Mouse (Mus musculus): Measurements from ENCODE around the gene Myo1h. TPM values are rescaled to one million over a fixed set of nuclear protein-coding genes. Genes with fewer than 3 reads are reported as not detected.

Myo1h gene
- under 1 TPM; 0.23 to 0.64 TPM for total RNA-seq (2021)
- long read RNA-seq, experiment 1 = 0 reads
- long read RNA-seq, experiment 2, partial matches to known transcripts = 0 of 1 reads
- long read RNA-seq, experiment 2, other reads (novel, unspliced or antisense) = 1 of 1 reads

DNA sequence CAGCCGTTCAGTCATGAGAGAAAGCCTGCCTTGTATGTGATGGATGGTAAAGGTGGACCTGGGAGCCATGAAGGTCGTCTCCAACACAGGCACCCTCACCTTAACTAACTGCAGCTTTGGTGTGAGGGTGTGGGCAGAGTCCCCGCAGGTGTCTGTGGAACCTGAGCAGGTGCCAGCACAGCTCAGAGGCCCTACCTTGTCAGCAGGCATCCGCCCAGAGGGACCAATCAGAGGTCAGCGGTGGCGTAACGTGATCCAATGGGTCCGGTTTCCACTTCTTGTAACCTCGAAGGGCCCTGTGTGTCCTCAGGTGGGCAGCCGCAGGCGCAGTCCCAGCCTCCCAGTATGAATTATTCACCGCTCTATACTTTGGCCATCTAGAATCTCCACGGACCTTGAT, at the start of gene Myo1h:
Gene Myo1h, plus strand, starts transcription at position 293 of the 400 bp plus-strand sequence.
- DNase-seq (ENCODE audit: low spot score in 2 of 2) = no peak

DNA sequence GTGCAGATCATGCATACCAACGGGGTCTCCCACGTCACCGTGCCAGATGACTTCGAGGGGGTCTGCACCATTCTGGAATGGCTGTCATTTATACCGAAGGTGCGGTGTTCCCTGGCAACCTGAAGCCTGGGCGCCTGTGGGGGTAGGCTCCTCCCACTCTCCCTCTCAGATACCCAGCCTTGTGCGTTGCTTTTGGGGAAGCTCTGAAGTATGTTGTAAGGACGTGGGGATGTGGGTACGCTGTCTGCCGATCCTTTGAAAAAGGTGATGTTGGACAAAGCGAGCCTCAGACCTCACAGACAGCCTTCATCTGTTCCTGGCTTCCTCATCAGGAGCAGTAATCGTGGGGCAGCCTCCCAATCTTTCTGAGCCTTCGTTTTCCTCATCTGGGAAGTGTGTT, 49.2 kb upstream of the Myo1h start:
- DNase-seq (ENCODE audit: low spot score in 2 of 2) = no peak

DNA sequence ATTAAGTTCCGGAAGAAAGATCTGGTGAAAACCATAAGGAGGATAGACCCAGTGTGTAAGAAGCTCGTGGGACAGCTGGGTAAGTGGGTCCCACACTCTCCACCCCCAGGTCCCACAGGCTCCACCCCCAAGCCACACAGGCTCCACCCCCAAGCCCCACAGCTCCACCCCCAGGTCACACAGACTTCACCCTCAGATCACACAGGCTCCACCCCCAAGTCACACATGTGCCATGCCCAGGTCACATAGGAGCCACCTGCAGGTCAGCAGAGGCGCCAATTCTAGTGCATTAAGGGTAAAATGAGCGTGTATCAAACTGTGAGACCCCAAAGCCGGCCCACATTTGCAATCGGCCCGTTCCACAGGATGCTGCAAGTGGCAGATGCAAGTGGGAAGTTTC, 42.5 kb upstream of the Myo1h start:
- DNase-seq (ENCODE audit: low spot score in 2 of 2) = no peak

DNA sequence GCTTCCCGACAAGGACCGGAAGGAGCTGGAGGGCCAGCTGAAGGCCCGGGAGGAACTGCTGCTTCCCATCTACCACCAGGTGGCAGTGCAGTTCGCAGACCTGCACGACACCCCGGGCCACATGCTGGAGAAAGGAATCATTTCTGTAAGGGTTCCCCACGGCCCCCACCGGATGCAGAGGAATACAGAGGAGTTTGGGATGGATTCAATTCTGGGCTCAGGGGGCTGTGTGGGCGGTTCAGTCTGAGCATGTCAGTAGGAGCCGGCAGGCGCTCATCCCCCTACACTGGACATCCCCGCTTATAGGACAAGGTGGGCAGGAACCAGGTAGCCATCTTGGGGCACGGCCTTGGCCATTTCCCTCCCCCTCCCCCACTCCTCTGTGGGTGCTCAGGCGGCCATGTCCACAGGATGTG, 40.8 kb upstream of the Myo1h start:
- DNase-seq (ENCODE audit: low spot score in 2 of 2) = peak; percentile 63 to 68

DNA sequence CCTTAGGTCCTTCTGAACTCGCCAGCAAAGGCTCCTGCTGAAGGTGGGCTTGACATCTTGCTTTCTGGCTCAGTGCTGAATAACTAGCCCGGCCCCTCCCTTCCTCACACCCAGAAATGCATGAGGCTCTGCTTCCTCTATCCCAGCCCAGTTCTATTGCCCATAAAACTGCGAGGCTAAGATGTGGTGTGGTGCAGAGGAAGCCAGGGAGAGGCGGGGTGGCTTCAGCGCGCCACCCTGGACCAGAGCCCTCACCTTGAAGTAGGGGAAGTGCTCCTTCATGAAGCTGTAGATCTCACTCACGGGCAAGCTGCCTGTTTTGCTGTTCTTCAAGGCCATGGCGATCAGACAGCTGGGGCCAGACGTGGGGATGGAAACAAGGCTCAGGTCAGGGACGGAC, 29.5 kb upstream of the Myo1h start:
- no peak for DNase-seq (ENCODE audit: low spot score in 2 of 2)

DNA sequence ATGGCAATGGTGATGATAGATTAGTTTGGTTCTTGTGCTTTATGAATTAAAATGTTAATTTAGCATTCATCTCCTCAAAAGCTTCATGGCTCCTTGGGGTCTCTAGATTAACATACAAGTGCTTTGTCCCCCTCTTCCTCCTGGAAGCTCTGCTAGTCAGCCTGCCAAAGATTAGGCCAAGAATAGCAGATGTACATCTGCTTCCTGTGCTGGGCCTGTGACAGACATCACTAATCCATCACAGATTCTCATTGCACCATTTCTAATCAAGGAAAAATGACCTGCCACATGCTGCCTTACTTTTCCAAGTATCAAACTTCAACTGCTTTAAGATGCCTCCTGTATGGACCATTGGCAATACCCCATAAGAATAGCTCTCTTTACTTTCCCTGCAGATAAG, 27.5 kb upstream of the Myo1h start:
- DNase-seq (ENCODE audit: low spot score in 2 of 2) = no peak

DNA sequence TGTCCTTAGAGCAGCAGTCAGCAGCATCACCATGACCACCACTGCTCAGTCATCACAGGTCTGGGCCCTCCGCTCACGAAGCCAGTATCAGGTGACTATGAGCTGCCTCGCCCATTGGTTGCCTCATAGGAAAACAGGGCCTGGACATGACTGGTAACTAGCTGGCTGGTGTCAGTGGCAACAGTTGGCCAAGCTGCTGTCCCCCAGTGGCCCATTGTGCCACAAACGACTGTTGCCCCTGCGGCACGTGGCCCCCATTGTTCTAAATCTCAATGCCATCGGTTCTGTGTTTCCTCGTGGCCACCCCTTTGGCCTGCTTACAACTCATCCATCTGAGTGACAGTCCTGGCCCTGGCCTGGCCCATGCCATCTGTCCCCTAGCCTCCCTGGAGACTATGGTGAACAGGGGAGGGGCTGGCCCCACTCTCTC, 24.9 kb upstream of the Myo1h start:
- DNase-seq (ENCODE audit: low spot score in 2 of 2) = no peak

DNA sequence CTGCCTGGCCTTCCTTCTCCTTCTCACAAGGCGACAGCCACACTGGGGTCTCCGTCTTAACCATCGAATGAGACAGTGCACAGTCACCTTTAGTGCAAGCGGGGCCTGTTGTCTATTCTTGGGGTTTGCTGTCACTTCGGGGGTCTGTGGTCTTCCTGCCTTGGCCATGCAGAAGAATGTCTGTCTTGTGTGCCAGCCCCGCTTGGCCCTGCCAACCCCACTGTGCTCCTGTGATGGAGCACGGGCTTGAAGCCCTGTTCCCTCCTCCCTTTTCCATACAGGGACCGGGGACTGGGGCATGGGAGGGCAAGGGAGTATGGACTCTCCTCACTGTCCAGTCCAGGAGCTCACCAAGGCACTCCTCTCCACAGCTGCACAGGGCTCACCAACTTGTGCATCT, 24.2 kb upstream of the Myo1h start:
- no peak for DNase-seq (ENCODE audit: low spot score in 2 of 2)

DNA sequence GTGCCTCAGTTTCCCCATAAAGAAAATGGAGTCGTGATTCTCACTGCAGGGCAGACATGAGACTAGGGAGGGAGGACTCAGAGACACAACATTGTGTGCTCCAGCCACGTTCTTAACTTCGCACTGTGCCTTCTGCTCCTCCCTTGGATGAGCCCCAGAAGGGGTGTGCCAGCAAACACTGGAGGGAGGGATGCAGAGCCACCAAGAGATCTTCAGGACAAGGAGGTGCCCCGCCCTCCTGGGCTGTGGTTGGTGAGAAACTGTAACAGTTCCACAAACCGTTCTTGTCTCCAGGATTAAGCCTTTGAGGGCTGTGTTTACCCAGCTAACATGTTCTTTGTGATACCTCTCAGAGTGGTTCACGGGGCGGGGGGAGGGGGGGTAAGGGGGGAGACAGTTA, 20.3 kb upstream of the Myo1h start:
- DNase-seq (ENCODE audit: low spot score in 2 of 2) = no peak

DNA sequence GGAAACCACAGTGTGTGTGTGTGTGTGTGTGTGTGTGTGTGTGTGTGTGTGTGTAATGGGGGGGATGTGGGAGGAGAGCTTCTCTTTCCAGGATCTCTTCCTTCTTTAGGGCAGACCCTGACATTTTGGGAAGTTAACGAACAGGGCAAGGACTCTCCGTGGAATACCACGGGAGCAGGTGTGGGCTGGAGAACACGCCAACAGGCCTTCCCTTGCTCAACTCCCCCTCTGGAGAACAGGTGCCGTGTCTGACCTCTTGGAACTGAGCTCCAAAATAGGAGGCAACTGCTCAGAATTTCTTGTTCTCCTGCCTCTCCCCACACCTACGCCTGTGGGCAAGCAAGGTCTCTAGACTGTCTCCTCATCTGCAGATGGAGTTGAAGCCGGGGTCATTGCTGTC, 19.5 kb upstream of the Myo1h start:
- no peak for DNase-seq (ENCODE audit: low spot score in 2 of 2)

DNA sequence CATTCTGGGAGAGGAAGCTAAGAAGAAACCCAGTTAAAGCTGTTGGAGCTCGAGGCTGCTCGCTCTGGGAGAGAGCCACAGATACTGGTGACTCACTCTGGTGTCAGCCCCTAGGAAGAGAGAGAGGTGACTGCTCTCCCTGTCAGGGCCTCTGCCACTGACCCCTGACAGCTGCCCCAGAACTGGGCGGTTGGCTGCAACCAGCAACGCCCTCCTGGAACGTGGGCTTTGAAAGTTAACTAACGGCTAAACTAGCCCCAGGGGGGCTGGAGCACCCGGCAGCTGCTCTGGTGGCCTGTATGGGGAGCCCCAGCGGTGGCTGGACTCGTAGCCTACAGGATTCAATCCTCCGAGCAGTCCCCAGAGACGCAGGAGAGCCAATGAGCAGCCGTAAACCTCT, 19.0 kb upstream of the Myo1h start:
- no peak for DNase-seq (ENCODE audit: low spot score in 2 of 2)

DNA sequence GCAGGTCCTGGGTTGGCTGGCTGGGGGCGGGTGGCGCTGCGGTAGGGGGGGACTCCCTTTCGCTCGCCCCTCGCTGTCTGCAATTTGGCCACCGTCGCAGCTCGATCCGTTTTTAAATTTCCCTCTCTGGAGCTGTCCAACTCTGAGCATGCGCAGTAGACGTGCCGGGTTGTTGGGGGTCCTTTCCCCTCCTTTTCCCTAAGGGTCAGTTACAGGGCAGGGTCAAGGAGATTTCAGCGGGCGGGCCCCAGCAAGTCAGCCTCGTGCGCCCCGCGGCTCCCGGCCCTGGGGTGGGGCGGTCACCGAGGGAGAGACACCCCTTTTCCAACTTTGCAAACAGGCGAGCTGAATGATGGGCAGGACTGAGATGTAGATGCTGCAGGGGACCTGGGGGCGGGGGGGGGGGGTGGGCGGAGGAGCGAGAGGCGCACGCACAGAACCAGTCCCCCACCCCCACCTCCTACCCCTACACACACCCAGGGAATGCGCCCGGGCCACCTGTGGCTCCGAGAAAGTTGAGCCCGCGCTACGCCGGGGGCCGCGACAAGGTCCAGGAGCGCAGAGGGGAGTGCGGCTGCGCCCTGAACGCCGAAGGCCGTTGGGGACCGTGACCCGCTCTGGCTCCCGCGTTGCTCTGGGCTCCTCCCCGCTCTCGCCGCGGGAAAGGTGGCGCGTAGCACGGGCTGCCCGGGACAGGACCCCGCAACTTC, 15.1 kb upstream of the Myo1h start, which contains the start of gene Foxn4:
Gene Foxn4, minus strand, starts transcription at position 115 of the 710 bp plus-strand sequence.
- DNase-seq (ENCODE audit: low spot score in 2 of 2) = no peak

DNA sequence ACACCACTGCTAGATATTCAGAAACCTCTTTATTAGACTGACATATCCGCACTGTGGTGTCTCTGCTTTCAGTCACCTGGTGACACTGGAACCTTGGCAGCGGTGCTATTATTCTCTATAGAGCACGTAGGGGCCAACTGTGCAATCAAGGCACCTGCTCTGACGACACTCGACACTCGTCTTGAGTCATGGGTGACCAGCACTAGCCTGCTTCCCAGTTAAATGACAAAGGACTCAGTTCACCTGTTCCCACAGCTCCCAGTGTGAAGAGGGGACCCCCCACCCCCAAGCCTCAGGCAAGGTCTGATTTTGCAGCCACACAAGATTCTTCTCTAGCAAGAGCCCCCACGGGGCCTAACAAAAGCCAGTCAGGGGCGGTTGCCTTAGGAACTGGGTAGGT, 13.6 kb upstream of the Myo1h start:
- DNase-seq (ENCODE audit: low spot score in 2 of 2) = no peak

DNA sequence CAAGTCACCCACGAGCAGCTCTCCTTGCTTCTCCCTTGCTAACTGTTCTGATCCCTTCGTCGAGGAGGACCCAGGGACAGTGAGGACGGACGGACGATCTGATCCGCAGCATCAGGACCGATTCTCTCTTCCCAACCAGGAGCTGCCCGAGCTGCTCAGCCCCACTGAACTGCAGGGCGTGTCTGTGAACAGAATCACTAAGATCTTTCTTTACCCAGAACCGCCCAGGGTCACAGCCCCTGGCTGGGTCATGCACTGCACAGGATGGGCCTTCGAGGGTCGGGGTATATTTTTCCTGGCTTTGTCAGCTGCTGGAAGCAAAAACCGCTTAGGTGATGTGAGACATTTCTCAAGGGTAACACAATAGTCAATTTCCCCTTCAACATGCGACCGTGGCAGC, 13.0 kb upstream of the Myo1h start:
- DNase-seq (ENCODE audit: low spot score in 2 of 2) = no peak

DNA sequence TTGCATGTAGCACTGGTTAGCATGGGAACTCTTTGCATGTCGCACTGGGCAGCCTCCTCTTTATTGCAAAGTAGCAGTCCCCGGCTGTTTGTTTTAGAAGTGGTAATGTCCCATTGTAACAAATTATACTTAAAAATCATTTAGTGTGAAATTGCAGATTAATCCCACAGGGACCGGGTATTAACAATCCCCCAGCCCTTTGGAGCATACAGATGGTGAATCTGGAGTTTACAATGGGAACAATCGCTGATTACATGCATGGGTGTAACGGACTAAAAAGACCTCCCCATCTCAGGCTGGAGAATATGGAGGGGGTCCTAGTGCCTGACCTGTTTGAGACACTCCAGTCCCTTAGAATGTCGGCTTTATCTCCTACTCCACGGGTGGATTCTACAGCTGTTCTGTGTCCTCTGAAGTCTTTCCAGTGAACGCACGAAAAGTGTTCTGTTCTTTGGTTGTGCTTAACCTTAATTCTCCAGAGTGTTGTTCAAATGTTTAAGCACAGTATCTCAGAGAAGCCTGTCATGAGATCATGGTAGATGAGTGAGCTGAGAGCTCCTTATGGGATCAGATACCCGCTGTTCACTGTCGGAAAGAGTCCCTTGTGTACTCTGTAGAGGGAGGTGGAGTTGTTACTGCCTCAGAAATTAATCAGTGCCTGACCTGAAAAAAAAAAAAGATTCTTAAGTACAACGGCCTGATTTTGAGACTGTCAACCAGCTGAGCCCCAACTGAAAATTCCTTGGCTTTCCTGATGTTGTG, 9.4 kb upstream of the Myo1h start:
- DNase-seq (ENCODE audit: low spot score in 2 of 2) = no peak

DNA sequence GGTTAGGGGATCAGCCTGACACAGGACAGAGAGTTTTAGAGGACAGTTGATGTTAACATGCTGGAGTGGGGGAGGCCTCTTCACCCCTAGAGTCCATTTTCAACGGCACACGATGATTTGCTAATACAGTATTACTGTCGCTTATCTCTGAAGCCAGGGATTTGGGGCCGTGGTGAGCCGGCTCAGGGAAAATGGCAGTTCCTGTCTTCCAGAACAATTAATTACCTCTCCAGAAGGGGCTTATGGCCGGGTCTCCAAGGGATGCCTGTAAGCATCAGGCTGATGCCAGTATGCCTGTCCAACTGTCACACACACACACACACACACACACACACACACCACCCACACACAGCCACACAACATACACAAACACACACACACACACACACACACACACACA, 6.6 kb upstream of the Myo1h start:
- DNase-seq (ENCODE audit: low spot score in 2 of 2) = no peak

DNA sequence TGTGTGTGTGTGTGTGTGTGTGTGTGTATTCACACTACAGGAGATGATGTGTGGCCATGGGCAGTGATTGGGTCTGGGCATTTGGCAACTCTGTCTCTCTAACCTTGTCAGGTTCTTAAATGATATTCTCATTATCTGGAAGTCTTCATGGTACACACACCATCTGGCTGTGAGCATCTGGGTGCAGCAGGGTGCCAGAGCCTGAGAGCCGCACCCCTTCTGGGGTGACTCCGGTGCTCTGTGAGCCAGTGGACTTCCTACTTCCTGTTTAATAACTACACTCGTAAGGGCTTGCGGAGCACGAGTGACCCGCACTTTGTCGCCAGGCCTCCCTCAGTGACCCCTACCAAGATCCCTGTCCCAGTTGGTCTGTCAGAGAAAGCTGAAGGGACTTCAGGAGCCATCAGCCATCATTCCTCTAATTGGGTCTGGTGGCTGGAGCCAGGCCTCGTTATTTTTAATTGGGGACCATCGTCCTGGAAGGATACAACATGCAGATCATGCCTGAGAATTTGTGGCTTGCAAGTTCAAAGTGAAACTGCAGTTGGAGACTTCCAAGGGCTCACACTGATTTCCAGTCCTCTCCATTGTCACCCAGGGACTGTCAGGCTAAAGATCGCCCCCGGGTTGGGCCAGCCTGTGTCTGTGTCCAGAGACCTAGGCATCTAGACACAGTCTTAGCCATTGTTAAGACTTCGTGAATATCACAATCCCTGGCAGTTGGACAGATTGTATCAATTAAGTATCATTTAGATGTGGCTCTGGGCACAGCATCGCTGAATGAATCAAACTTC, 4.2 kb upstream of the Myo1h start:
- DNase-seq (ENCODE audit: low spot score in 2 of 2) = no peak

DNA sequence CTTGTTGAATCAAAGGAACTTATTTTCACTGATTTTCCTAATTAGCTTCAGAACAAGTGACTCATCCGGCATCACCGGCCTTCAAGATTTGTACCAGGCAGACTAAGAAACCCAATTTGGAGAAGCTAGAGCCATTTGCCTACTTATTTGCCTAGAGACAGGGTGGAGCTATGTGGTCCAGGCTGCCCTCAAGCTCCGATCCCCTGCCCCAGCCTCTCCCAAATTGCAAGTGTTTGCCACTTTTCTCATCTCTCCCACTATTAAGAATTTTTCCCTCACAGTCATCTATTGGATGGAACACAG, 3.6 kb upstream of the Myo1h start:
- DNase-seq (ENCODE audit: low spot score in 2 of 2) = no peak

DNA sequence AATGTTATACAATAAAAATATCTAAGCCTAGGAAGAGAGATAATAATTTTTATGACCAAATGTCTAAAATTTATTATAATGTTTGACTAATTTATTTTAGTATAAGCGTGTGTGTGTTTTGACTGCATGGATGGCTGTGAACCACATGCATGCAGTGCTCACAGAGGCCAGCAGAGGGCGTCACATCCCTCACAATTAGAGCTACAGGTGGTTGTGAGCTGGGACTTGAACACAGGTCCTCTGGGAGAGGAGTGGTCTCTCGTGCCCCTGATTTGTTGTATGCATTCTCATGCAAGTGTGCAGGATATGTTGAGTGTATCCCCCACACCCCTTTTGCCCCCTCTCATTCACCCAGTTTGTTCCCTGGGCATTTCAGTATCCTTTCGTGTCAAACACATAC, 2.9 kb upstream of the Myo1h start:
- no peak for DNase-seq (ENCODE audit: low spot score in 2 of 2)

DNA sequence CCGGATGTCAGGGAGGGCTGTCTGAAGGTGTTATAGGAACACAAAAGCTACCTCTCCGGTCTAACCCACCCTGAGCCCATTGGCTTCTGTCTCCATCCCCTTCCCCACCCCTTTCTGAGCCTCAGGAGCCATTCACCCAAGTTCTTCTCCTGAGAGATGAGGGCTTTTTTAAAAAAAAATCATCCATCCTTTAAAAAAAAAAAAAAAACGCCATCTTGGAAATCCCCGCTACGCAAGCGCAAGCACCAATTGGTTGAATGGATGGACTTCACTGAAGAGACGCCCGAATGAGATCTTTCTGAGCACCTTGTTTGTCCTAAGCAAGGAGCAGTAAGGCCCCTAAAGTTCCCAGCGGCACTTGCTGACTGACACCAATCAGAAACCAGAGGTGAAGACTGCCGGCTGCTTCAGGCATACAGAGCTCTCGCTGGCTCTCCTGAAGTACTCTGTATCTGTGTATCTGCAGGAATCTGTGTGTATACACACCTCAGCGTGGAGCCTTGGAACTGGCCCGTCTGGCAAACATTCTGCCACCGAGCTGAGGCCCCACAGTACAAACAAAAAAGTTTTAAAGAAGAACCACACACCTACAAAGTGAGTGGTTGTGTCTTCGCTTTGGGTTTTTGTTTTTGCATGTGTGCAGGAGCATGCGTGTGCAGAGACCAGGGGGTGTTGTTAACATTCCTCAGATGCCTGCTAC, 1.9 kb upstream of the Myo1h start:
- DNase-seq (ENCODE audit: low spot score in 2 of 2) = no peak

DNA sequence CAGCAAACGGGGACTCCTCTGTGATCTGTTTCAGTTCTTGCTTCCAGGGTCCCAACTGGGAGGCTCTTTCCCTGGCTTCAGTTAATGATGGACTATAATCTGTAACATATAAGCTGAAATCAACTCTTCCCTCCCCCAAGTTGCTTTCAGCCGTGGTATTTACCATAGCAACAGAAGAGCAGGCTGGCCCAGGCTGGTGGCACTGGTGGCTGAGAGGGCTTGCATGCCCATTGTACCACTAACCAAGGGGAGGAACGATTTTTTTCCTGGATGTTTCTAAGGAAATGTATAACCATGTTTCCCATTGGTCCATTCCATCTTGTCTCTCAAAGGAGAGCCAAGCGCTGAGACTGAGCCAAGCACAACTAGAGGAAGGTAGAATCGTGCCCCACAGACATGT, 570 bp upstream of the Myo1h start:
- no peak for DNase-seq (ENCODE audit: low spot score in 2 of 2)

Measured in adrenal gland, adult 18-20 months (tissue).